Mouse (Mus musculus) right cerebral cortex, postnatal 25 days (tissue): ENCODE results near the gene Myl6.

Source experiments
- DNase-seq: peaks from one replicate; pipeline ENCODE4 v3.0.0; 2022

Gene Myl6

GRCm38 (mm10) chr10:128488776-128489175 is 5.2 kb downstream of the Myl6 start:
- DNase-seq: no peak

DNA sequence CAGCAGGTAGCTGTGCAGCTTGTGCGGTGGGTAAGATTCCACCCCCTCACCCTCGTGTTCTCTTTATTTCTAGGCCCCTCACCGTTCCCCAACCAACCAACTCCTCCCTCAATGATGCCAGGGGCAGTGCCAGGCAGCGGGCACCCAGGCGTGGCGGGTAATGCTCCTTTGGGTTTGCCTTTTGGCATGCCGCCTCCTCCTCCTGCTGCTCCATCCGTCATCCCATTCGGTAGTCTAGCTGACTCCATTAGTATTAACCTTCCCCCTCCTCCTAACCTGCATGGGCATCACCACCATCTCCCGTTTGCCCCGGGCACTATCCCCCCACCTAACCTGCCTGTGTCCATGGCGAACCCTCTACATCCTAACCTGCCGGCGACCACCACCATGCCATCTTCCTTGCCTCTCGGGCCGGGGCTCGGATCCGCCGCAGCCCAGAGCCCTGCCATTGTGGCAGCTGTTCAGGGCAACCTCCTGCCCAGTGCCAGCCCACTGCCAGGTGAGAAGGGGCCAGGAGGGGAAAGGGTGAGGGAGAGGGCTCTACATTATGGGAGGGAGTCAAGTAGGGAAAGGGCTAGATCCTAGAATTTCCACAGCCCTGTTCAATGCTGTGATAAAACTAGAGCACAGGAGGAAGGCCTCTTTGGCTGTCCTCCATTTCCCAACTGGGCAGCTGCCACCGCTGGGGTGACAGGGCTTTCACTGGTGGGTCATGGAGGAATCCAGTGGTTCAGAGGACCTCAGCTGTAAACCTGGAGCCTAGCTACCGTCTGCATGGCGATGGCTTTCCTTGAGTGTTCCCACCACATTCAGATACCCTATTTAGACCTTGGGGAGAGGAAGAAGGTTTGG is 5.9 kb downstream of the Myl6 start:
- DNase-seq: no peak

GRCm38 (mm10) chr10:128486370-128486769 is 7.6 kb downstream of the Myl6 start:
- DNase-seq: no peak

DNA sequence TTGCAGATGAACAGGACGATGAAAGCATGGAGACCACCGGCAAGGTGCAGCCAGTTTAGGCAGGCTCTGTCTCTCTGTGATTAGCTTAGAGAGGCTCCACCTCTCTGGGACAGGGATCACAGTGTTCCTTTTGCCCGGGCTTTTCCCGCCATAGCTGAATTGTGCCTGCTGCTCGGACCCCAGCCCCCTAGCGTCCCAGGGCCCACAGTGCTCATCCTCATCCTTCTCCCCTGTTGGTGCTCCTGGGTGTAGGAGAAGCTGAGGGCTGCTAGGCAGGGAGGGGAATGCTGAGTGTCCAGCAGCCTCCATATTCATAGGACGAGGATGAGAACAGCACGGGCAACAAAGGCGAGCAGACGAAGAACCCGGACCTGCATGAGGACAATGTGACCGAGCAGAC is 19.6 kb downstream of the Myl6 start:
- DNase-seq: no peak

DNA sequence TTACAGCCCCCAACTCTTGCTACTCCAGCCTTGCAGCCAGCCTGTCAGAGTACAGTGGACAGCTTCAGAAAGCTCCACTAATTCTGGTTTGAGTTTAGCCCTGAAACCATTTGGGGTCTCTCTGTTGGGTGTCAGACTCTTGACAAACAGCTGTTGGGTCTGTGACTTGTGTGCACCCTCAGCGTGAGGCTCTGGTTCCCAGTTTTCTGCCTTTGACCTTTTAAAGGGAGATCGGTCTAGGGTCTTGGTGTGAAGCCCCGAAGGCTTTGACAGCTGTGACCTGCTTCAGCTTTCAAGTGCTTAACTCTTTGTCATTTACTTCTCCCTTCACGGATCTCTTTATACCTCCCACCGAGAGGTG is 33.7 kb downstream of the Myl6 start:
- no peak for DNase-seq

DNA sequence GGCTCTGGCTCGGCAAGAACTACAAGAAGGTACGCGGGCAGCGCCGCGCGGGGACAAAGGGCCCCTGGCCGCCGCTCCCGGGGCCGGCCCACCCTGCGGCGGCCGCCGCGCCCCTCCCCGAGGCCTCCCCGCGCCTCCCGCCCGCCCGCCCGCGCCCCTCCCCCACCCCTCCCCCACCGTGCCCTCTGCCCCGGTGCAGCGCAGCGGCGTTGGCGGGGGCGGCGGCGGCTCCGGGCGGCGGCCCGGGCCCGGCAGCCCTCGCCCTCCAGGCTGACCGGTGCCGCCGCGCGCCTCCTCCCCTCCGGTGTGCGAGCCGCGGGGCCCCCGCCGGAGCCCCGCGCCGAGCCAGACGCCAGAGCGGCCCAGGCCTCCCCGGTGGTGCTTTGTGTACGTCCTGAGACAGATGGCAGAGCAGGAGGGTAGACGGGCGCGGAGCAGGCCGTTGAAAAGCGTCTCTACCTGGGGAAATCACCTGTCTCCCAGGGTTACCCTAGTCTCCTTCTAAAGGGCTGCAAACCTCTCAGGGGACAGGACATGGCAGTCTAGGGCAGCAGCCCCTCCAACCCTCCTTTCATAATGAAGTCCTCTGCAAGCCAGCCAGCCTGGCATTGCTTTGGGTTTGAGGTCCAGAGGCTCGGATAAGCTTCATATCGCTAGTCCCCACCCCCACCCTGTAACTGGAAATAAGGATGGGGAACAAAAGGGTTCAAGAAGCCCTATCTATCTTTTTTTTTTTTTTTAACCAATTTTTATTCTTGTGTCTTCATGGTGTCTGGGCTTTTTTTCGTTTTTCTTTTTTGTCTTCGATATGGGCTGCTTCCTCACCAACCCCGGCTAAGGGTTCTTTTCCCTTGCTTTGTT is 34.3 kb downstream of the Myl6 start:
- peak; percentile 54 for DNase-seq

- peak; percentile 89 for DNase-seq
Measured at GRCm38 (mm10) chr10:128458719-128459408, 35.1 kb downstream of the Myl6 start, which contains the start of gene Smarcc2. Gene Smarcc2, plus strand, starts transcription at chr10:128459248.

DNA sequence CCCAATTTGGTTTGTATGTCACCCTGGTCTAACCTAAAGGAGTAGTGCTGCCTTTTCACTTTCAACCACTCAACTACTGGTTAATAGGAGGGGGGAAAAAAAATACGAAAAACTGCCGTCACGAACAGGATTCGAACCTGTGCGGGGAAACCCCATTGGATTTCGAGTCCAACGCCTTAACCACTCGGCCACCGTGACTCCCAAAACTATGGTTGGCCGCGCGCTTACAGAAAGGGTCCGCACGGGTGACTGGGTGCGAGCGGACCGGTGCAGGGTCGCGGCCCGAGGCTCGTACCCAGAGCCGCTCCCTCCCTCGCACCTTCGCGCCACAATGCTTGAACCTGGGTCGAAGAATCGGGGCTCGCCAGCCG is 35.6 kb downstream of the Myl6 start:
- DNase-seq: peak; percentile 89

DNA sequence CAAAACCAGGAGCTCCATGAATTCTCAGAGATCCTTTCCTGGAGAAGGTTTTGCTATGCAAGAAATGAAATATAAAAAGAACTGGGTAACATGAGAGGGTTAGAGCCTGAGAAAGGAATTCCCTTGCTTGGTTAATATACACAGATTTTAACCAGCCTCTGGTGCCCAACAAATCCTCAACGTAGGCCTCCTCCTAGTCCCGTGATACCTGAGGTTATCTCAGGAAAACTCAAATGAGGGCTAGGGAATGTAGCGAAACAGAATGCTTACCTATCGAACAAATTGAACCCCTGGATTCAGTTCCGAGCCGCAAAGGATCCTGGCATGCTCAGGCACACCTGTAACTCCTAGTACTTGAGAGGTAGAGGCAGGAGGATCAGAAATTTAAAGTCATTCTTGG is 36.3 kb downstream of the Myl6 start:
- no peak for DNase-seq

GRCm38 (mm10) chr10:128455280-128455679 is 38.7 kb downstream of the Myl6 start:
- DNase-seq: peak; percentile 33

DNA sequence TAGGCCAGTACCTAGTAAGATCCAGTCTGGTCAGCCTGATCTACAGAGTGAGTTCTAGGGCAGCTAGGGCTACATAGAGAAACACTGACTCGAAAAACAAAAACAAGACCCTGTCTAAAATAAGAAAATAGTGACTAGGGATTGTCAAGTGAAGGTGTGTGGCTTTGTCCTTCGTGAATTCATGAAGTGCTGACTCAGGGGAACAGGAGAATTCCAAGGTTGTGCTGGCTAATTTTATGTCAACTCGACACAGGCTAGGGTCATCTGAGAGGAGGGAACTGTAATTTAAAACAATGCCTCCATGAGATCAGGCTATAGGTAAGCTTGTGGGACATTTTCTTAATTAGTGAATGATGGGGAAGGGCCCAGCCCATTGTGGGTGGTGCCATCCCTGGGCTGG is 39.5 kb downstream of the Myl6 start:
- DNase-seq: no peak

GRCm38 (mm10) chr10:128451014-128451413 is 42.9 kb downstream of the Myl6 start:
- no peak for DNase-seq

DNA sequence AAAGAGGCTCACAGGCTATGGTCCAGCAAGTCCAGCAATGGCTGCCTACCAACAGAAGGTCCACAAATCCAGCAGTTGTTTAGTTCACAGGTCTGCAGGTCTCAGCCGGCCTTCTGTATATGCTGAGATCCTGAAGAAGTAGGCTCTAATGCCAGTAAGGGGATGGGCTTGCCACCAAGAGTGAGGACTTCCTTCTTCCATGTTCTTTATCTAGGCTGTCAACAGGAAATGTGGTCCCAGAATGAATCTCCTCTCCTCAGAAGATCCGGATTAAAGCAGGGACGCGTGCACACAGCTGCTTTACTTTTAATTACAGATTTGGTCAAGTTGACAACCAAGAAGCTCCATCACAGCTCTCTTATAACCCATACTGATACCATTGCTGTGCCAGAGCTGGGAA is 48.5 kb downstream of the Myl6 start:
- no peak for DNase-seq

DNA sequence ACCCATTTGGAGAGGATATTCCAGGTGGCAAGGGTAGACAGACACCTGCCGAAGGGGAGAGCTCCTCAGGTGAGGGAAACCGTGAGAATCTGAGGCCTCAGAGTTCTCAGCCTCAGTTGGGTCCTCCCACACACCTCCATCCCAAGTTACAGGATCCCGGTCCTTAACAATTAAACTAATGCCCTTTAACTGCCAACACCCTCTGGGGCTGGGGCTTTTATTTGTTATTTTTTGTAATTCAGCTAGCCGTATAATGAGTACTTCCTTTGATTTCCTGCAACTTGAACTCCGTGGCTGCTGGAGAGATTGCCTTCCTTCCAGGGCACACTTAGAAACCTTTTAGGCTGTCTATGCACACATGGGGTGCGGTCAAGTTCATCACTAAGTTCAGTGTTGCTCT is 49.6 kb downstream of the Myl6 start:
- no peak for DNase-seq

DNA sequence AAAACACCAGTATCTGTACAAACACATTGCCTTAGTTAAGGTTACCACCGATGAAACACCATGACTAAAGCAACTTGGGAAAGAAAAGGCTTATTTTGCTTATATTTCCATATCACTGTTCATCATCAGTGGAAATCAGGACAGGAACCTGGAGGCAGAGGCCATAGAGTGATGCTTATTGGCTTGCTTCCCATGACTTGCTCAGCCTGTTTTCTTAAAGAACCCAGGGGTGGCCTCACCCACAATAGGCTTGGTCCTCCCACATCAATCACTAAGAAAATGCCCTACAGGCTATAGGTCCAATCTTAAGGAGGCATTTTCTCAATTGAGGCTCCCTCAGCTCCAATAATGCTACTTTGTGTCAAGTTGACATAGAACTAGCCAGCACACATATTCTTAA is 51.2 kb downstream of the Myl6 start:
- no peak for DNase-seq

DNA sequence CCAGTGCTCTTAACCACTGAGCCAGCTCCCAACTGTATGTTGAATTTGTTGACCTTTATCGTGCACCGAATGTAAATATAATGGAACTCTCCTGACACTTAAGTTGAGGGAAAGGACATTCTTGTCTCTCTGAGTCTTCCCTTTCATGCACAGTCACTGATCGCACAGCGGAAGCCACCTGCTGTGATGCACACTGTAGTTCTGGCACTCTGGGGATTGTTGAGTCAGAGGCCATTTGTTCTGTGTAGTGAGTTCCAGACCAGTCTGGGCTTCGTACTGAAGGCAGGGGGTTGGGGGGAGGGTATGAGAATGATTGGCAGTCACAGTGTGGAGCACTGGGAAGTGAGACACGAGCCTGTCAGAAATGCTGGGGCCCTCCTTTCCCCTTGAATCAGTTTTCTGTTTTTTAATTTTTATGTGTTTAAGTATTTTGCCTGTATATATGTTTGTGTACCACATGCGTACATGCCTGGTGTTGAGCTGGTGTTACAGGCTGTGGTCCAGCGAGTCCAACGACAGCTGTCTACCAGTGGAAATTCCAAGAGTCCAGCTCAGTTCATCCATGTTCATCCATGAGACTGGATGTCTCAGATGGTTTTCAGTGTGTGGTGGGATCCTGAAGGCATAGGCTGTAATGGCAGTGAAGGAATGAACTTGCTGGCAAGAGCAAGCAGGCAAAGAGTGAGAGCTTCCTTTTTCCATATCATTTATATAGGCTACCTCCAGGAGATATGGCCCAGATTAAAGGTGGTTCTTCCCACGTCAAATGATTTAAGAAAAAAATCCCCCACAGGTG is 52.4 kb downstream of the Myl6 start:
- DNase-seq: no peak
